Mouse (Mus musculus): ENCODE measurements around the gene Snx32.

- TF ChIP-seq CTCF (IDR thresholded peaks at IDR 0.05; ENCODE audit: extremely low read depth, insufficient read depth, insufficient read length, insufficient replicate concordance) (no peak), POLR2A (IDR thresholded peaks at IDR 0.05; ENCODE audit: low read depth, low read length) (no peak)
Measured at GRCm38 (mm10) chr19:5495353-5496051, 14.8 kb downstream of the Snx32 start.

Measured in spleen, adult 2 months (tissue).